Mouse (Mus musculus) gastrocnemius, postnatal 14 days (tissue): ENCODE data around the gene Cyp2d22. TPM values are rescaled to one million over a fixed set of nuclear protein-coding genes. Genes with fewer than 3 reads are reported as not detected.
"Not testable (repeated sequence)": the region's sequence is repeated elsewhere in the genome, so short reads cannot be mapped to it uniquely, and the experiment has no call there.

Experiments used
- DNase-seq: peaks from one replicate; pipeline ENCODE4 v3.0.0; 2021; ENCODE audit warnings: mixed read lengths
- intact Hi-C: fragments of 180-260 bp; cut with DNase I; formaldehyde crosslinking; loops from one replicate; pipeline ENCODE4 v1.15.1; 2025; ENCODE audit warnings: low total_unique reads
- total RNA-seq, 2 experiments: library from RNA; stranded (reverse); gene quantifications; 2 replicates each; pipeline ENCODE4 v1.2.3; 2021

Cyp2d22 gene
- total RNA-seq, 2 experiments from 2014 or later, result 11.4 to 12.9 TPM

- intact Hi-C loops, result no loop called here
- no peak for DNase-seq
Measured at GRCm38 (mm10) chr15:82378261-82379180, 1.5 kb downstream of the Cyp2d22 start.

DNA sequence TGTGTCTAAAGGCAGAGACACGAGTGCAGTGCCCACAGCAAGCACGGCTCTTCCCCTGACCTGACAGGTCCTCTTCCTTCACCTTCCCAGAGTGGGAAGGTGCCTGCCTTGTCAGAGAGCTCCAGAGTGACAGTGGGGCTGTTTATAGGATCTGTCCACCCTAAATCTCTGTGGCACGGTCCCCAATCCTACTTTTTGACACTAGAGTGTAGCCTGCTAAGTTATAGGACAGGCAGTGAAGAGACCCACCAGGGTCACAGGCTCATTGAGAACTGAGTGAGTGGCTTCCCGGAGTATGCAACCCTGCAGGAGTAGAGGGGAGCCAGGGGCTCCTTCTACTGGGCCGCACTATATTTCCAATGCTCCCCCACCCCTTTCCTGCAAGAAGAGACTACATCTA is 2.4 kb downstream of the Cyp2d22 start:
- no peak for DNase-seq
- intact Hi-C loops, result no loop called here

DNA sequence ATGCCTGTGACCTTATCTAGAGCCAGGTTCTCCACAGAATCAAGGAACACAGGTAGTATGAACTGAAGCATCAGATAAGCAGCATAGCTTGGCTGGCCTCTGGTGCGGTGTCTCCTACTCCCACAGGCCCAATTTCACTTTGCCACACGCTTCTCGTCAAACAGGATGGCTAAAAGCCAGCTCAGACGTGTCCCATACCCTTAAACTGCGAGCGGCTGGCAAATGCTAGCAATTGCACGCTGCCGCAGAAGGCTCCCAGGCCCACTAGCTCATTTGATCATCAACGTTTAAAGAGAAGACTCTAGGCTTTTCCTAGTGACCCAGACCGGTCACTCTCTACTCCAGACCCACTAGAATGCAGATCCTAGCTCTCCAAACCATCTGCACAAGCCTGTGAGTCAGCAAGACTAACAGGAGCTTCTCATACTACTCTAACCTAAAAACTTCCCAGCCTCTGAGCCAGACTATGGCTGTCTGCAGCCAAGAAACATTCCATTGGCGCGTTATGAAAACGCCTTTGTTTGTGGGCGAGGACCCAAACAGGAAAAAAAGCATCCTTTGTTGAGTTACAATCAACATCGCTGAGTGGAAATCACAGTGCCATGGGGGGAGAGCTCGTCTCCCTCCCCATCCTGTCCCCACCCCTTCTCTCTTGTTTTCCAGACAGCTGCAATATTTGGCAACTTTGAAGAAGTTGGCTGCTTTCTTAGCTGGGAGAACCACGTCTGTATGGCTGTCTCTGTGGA is 3.5 kb downstream of the Cyp2d22 start:
- peak; percentile 68 for DNase-seq
- intact Hi-C loops, result no loop called here

- DNase-seq, result no peak
- intact Hi-C loops, result no loop called here
Measured at GRCm38 (mm10) chr15:82375855-82376254, 4.2 kb downstream of the Cyp2d22 start.

- intact Hi-C loops, result no loop called here
- DNase-seq, result no peak
Measured at GRCm38 (mm10) chr15:82374437-82374836, 5.6 kb downstream of the Cyp2d22 start.

DNA sequence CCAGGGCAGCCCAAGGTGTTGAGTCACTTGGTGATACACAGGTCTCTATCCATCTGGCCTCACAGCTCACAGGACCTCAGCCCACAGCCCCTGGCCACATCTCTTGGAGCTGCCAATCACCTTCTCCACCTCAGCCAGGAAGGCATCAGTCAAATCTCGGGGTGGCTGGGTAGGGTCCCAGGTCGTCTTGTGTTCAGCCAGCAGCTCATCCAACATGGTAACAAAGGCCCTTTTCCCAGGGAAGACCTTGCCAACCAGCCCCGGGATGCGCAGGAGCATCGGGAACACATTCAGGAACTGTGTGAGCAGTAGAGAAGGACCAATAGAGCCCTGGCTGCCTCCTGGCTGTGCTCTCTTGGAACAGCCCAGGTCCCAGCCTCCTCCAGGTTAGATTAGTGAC is 7.1 kb downstream of the Cyp2d22 start:
- no peak for DNase-seq
- intact Hi-C loops, result no loop called here

DNA sequence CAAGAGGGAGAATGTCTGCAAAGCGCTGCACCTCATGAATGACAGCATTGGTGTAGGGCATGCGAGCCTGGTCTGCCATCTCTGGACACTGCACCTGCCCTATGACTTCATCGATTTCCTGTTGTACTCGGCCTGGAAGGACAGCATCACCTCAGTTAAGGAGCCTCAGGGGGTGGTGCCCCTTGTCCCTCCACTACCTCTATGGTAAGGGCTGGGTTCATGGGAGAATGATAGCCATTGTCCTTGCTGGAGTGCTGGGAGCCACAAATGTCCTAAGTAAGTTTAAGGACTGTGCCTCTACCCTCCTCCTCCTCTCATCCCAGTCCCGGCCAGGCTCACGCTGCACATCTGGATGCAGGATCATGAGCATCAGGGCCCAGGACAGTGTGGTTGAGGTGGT is 7.6 kb downstream of the Cyp2d22 start:
- intact Hi-C loops, result no loop called here
- no peak for DNase-seq

- intact Hi-C loops, result no loop called here
- no peak for DNase-seq
Measured at GRCm38 (mm10) chr15:82368851-82369250, 11.2 kb downstream of the Cyp2d22 start.

DNA sequence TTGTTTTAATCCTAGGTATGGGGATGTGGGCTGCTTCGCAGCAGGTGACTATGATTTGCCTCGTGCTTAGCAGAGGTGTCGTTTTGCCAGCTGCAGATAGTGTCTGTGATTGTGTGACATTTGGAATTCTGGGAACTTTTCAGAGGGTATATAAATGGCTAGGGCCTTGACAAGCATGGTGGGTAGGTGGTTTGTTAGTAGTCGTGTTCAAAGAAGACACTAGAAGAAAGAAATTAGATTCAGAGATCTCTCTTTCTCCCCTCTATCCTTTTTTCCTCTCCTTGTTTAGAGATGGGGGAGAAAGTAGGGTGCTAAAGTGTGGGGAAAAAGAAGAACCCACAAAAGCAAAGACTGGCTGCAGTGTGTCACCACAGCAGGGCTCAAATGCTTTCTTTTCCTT is 11.9 kb downstream of the Cyp2d22 start:
- intact Hi-C loops, result no loop called here
- no peak for DNase-seq

DNA sequence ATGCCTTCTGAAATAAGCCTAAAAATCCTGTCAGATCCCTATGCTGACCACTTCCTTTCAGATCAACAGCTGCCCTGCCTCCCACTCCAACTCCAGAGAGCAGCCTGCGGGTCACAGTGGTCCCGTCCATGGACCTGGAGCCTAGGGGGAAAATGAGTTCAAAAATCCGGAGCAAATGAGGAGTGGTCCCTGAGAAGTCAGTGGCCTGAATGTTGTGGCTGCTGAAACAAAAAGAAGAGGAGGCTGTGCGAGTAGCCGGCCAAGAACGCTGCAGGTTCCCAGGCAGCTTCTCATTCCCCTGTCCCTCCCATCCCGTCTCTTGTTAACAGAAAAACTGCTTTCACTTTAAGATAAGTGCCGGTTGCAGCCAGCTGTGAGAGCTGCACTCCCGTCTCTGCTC is 15.5 kb downstream of the Cyp2d22 start:
- DNase-seq, intact Hi-C loops: not testable (repeated sequence)

GRCm38 (mm10) chr15:82363801-82364200 is 16.3 kb downstream of the Cyp2d22 start:
- intact Hi-C loops, DNase-seq: not testable (repeated sequence)

- no peak for DNase-seq
- intact Hi-C loops, result no loop called here
Measured at GRCm38 (mm10) chr15:82362234-82362633, 17.8 kb downstream of the Cyp2d22 start.

DNA sequence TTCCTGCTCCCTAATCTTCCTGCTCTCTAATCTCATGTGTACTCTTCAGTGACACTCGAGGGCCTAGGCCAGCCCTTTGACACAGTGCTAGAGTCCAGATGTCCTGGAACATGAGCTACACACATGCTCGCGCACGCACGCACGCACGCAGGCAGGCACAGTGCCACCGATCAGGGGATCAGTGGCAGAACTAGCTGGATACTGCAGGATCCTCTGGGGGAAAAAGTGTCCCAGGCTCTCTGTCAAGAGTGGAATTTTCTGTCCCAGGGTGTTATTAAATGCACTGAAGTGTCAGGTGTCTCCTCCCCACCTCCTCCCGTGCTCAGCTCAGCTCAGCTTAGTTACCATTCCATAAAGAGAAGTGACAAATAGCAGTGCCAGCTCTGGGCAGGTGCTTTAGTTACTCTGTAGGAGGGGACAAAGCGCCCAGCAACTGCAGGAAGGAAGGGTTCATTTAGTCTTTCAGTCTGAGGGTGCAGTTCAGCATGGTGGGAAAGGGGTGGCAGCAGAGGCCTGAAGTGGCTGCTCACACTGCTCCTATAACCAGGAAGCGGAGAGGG is 18.5 kb downstream of the Cyp2d22 start:
- intact Hi-C loops, result no loop called here
- peak; percentile 41 for DNase-seq

GRCm38 (mm10) chr15:82358431-82359260 is 21.4 kb downstream of the Cyp2d22 start:
- peak; percentile 31 for DNase-seq
- intact Hi-C loops, result loop anchor here (5.0 kb wide), 1 partner anchor 64 kb away; no protein-coding TSS in a partner anchor

GRCm38 (mm10) chr15:82354126-82354945 is 25.7 kb downstream of the Cyp2d22 start, which contains the start of gene Ndufa6:
Gene Ndufa6 (minus strand): TSS chr15:82354322.
- DNase-seq, result peak; percentile 98
- intact Hi-C loops, result no loop called here

- intact Hi-C loops, result no loop called here
- DNase-seq, result no peak
Measured at GRCm38 (mm10) chr15:82353745-82354113, 26.3 kb downstream of the Cyp2d22 start.

- no peak for DNase-seq
- intact Hi-C loops, result no loop called here
Measured at GRCm38 (mm10) chr15:82353078-82353744, 26.8 kb downstream of the Cyp2d22 start.

DNA sequence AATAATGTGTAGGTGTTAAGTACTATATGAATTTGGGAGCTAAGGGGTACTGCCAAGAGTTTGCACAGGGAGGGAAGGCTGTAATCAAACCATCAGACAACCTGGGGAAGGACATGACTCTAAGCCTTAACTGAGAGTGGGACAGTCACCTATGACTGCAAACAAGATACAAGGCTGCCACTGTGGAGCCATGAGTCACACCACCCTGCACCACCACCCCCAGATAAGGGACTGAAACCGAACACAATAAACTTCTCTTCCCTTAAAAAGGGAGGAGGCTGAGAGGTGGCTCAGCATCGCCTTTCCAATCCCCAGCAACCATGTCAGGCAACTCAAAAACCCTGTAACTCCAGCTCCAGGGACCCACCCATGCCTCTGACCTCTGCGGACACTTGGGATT is 28.6 kb downstream of the Cyp2d22 start:
- intact Hi-C loops, result no loop called here

More for the DNA sequence above, 28.6 kb downstream of the Cyp2d22 start:
- DNase-seq, result no peak
